Mouse (Mus musculus): ENCODE results near the gene Taar8c. TPM values are rescaled to one million over a fixed set of nuclear protein-coding genes. Genes with fewer than 3 reads are reported as not detected.
A peak's percentile ranks its signal among the peaks of the same experiment; 100 is the strongest.
"Not testable (repeated sequence)": the region's sequence is repeated elsewhere in the genome, so short reads cannot be mapped to it uniquely, and the experiment has no call there.

The Taar8c gene
- polyA plus RNA-seq, 1 experiment from 2014 or later = not detected

- DNase-seq (ENCODE audit: low spot score) (no peak), ATAC-seq (replicated peaks; ENCODE audit: low FRiP score) (peak; percentile 80)
- Histone ChIP-seq H3K27me3 (replicated peaks; ENCODE audit: control insufficient read depth, insufficient read depth, low read length) (no peaks in the 10 kb centered on the region), H3K4me2 (peak overlapping the region; percentile 58), H3K36me3 (ENCODE audit: control insufficient read depth, insufficient read depth, low read length) (no peaks in the 10 kb centered on the region), H3K9me3 (ENCODE audit: control insufficient read depth, low read length) (no peaks in the 10 kb centered on the region), H3K9ac (ENCODE audit: low read depth, low read length) (peak overlapping the region; percentile 11; the same call in 1 of the 2 replicates), H3K4me1 (replicated peaks; ENCODE audit: control insufficient read depth, insufficient read depth, low read length) (peaks cover 16% of the 10 kb centered on the region), H3K4me3 (ENCODE audit: low read depth, low read length) (0 out of 2 replicates have a peak overlapping the region, but pooled peaks have one; percentile 17), H3K27ac (ENCODE audit: low read depth, low read length) (no peak overlapping the region)
- WGBS = 28% methylated on average over 9 of the region's 9 CpGs
Measured at GRCm38 (mm10) chr10:24131451-24132262, 29.9 kb upstream of the Taar8c start.

DNA sequence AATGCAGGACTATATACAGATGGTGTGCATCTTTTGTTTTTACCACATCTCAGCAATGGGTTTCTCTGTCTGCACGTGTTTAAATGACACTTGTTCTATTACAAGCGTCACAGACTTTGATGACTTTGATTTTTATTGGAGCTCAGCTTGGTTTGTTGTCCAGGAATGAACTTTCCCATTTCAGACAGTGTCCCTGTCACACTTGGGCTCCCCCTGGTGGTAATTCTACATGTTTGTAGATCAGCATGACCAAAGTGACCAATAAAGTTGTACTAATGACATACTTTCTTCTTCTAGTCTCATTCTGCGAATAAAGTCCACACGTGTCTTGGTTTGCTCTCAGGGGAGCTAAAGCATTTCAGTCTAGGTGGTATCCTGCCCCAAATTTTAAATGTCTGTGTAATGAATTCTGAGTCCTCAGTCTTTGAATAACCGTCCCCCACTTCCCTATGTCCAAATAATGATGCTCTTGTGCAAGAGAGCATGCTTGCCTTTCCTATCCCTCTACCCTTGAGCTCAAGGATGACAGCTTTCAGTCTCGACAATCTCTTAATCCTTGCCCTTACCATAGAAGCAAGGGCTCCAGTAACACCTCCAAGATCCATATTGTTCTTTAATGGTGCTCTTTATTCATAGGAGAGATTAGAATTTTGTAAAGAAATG lies 9.5 kb upstream of the Taar8c start:
- no peaks in the 10 kb centered on the region for H3K27me3 ChIP-seq (replicated peaks; ENCODE audit: control insufficient read depth, insufficient read depth, low read length)

GRCm38 (mm10) chr10:24109434-24109833 lies 7.7 kb upstream of the Taar8c start, which contains the start of gene Taar9:
Gene Taar9, minus strand, starts transcription at chr10:24109534.
- WGBS = 84% methylated on average over 8 of the region's 8 CpGs
- H3K4me1 ChIP-seq (replicated peaks; ENCODE audit: control insufficient read depth, insufficient read depth, low read length); H3K27me3 ChIP-seq (replicated peaks; ENCODE audit: control insufficient read depth, insufficient read depth, low read length); DNase-seq (ENCODE audit: low spot score); ATAC-seq (replicated peaks; ENCODE audit: low FRiP score); H3K9me3 ChIP-seq (ENCODE audit: control insufficient read depth, low read length); H3K27ac ChIP-seq (ENCODE audit: low read depth, low read length); H3K4me2 ChIP-seq; H3K4me3 ChIP-seq (ENCODE audit: low read depth, low read length); H3K9ac ChIP-seq (ENCODE audit: low read depth, low read length); H3K36me3 ChIP-seq (ENCODE audit: control insufficient read depth, insufficient read depth, low read length): not testable (repeated sequence)

More for the DNA sequence above, 9.5 kb upstream of the Taar8c start:
- DNase-seq (ENCODE audit: low spot score) = no peak
- Histone ChIP-seq H3K36me3 (ENCODE audit: control insufficient read depth, insufficient read depth, low read length) (no peaks in the 10 kb centered on the region), H3K4me1 (replicated peaks; ENCODE audit: control insufficient read depth, insufficient read depth, low read length) (no peaks in the 10 kb centered on the region), H3K9ac (ENCODE audit: low read depth, low read length) (no peak overlapping the region), H3K4me2 (no peak overlapping the region), H3K9me3 (ENCODE audit: control insufficient read depth, low read length) (no peaks in the 10 kb centered on the region), H3K27ac (ENCODE audit: low read depth, low read length) (no peak overlapping the region), H3K4me3 (ENCODE audit: low read depth, low read length) (no peak overlapping the region)
- no peak for ATAC-seq (replicated peaks; ENCODE audit: low FRiP score)
- 40% methylated on average over 6 of the region's 6 CpGs for WGBS

DNA sequence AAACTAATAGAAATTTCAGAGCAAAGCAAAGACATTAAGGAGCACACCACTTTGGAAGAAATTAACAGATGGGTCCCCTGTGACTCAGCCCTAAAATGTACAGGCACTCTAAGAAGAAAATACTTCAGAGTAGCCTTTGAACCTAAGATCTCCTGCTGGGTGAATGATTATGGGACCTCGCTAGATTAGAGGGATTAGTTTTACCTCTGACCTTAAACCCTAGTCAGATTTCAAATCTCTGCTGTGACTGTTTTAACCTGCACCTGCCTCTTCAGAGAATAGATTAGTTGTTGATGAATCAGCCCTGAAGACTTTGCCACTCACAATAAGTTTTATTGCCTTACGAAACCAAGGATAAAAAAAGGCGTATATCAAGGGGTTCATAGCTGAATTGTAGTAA lies 6.5 kb upstream of the Taar8c start:
- no peak overlapping the region for H3K4me3 ChIP-seq (ENCODE audit: low read depth, low read length)
- ATAC-seq (replicated peaks; ENCODE audit: low FRiP score) (no peak), DNase-seq (ENCODE audit: low spot score) (no peak)
- no peaks in the 10 kb centered on the region for H3K27me3 ChIP-seq (replicated peaks; ENCODE audit: control insufficient read depth, insufficient read depth, low read length)
- H3K9ac ChIP-seq (ENCODE audit: low read depth, low read length) = no peak overlapping the region
- H3K36me3 ChIP-seq (ENCODE audit: control insufficient read depth, insufficient read depth, low read length) = no peaks in the 10 kb centered on the region
- no peaks in the 10 kb centered on the region for H3K9me3 ChIP-seq (ENCODE audit: control insufficient read depth, low read length)
- H3K27ac ChIP-seq (ENCODE audit: low read depth, low read length) = no peak overlapping the region
- no peak overlapping the region for H3K4me2 ChIP-seq
- H3K4me1 ChIP-seq (replicated peaks; ENCODE audit: control insufficient read depth, insufficient read depth, low read length) = no peaks in the 10 kb centered on the region
- WGBS = 69% methylated on average over 3 of the region's 3 CpGs

- Histone ChIP-seq H3K9me3 (ENCODE audit: control insufficient read depth, low read length) (no peaks in the 10 kb centered on the region), H3K4me3 (ENCODE audit: low read depth, low read length) (no peak overlapping the region), H3K36me3 (ENCODE audit: control insufficient read depth, insufficient read depth, low read length) (no peaks in the 10 kb centered on the region), H3K9ac (ENCODE audit: low read depth, low read length) (no peak overlapping the region), H3K4me1 (replicated peaks; ENCODE audit: control insufficient read depth, insufficient read depth, low read length) (no peaks in the 10 kb centered on the region), H3K27me3 (replicated peaks; ENCODE audit: control insufficient read depth, insufficient read depth, low read length) (no peaks in the 10 kb centered on the region), H3K27ac (ENCODE audit: low read depth, low read length) (no peak overlapping the region), H3K4me2 (no peak overlapping the region)
- ATAC-seq (replicated peaks; ENCODE audit: low FRiP score) (no peak), DNase-seq (ENCODE audit: low spot score) (no peak)
- WGBS = 42% methylated on average over 5 of the region's 5 CpGs
Measured at GRCm38 (mm10) chr10:24107747-24108146, 6.0 kb upstream of the Taar8c start.

DNA sequence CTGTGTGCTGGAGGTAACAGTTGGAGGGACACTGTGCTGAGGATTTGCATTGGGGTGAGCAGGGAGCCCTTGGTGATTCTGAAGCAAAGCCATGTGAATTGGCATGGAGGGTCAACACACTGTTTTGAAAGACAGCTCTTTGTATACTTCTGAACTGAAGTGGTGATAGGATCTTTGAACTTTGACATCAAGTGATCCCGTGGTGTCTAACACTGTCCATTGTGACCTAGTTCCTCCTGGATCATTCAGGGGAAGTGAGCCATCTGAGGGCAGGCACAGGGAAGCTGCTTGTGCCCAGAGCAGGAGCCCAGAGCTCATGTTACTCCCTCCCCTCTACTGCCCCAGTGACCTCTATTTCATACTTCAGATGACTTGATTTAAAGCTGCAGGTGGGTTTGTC lies 1.6 kb upstream of the Taar8c start:
- H3K36me3 ChIP-seq (ENCODE audit: control insufficient read depth, insufficient read depth, low read length); H3K4me2 ChIP-seq; H3K9ac ChIP-seq (ENCODE audit: low read depth, low read length); H3K27ac ChIP-seq (ENCODE audit: low read depth, low read length); ATAC-seq (replicated peaks; ENCODE audit: low FRiP score); DNase-seq (ENCODE audit: low spot score); H3K4me3 ChIP-seq (ENCODE audit: low read depth, low read length); H3K4me1 ChIP-seq (replicated peaks; ENCODE audit: control insufficient read depth, insufficient read depth, low read length); H3K27me3 ChIP-seq (replicated peaks; ENCODE audit: control insufficient read depth, insufficient read depth, low read length); H3K9me3 ChIP-seq (ENCODE audit: control insufficient read depth, low read length): not testable (repeated sequence)
- WGBS = 23% methylated on average over 1 of the region's 1 CpGs

DNA sequence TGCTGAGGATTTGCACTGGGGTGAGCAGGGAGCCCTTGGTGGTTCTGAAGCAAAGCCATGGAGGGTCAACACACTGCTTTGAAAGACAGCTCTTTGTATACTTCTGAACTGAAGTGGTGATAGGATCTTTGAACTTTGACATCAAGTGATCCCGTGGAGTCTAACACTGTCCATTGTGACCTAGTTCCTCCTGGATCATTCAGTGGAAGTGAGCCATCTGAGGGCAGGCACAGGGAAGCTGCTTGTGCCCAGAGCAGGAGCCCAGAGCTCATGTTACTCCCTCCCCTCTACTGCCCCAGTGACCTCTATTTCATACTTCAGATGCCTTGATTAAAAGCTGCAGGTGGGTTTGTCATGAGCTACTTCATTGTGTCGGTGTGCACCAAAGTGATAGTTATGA lies 4.7 kb downstream of the Taar8c start:
- H3K4me3 ChIP-seq (ENCODE audit: low read depth, low read length); ATAC-seq (replicated peaks; ENCODE audit: low FRiP score); H3K27ac ChIP-seq (ENCODE audit: low read depth, low read length); H3K27me3 ChIP-seq (replicated peaks; ENCODE audit: control insufficient read depth, insufficient read depth, low read length); H3K36me3 ChIP-seq (ENCODE audit: control insufficient read depth, insufficient read depth, low read length); H3K9me3 ChIP-seq (ENCODE audit: control insufficient read depth, low read length); H3K9ac ChIP-seq (ENCODE audit: low read depth, low read length); DNase-seq (ENCODE audit: low spot score); H3K4me1 ChIP-seq (replicated peaks; ENCODE audit: control insufficient read depth, insufficient read depth, low read length); H3K4me2 ChIP-seq: not testable (repeated sequence)
- WGBS = 57% methylated on average over 2 of the region's 2 CpGs

DNA sequence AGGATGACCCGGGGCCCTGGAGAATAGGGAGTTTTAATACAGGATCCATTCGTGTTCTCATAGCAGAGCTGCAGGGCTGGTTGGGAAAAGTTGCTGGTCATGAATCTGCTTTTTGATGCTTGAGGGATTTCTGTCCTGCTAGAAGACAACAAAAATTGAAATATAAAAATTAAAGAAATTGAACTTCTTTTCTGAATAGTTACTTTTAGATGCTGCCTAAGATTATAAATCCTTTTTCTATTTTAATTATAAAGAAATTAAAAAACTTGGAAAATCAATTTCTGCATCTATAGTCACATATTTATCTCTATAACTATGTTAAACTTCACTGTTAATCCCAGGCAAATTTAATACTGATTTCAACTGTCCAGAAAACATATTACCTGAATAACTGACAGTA lies 9.5 kb downstream of the Taar8c start, which contains the start of gene Taar8b:
Taar8b (minus strand) TSS at position 101 of the 400 bp plus-strand sequence.
- H3K27me3 ChIP-seq (replicated peaks; ENCODE audit: control insufficient read depth, insufficient read depth, low read length) = no peaks in the 10 kb centered on the region
- no peak within 1 kb of the TSS for H3K4me3 ChIP-seq (ENCODE audit: low read depth, low read length)
- no peak within 1 kb of the TSS for H3K4me2 ChIP-seq
- WGBS = 64% methylated on average over 2 of the region's 2 CpGs
- no peaks in the 10 kb centered on the region for H3K36me3 ChIP-seq (ENCODE audit: control insufficient read depth, insufficient read depth, low read length)
- H3K27ac ChIP-seq (ENCODE audit: low read depth, low read length) = no peak within 1 kb of the TSS
- no peak within 1 kb of the TSS for H3K9ac ChIP-seq (ENCODE audit: low read depth, low read length)
- H3K4me1 ChIP-seq (replicated peaks; ENCODE audit: control insufficient read depth, insufficient read depth, low read length) = no peaks in the 10 kb centered on the region
- ATAC-seq (replicated peaks; ENCODE audit: low FRiP score) (no peak), DNase-seq (ENCODE audit: low spot score) (no peak)
- no peaks in the 10 kb centered on the region for H3K9me3 ChIP-seq (ENCODE audit: control insufficient read depth, low read length)

Measured in liver, embryonic 11.5 days (tissue).